Mouse (Mus musculus): ENCODE measurements around the gene Isl1. TPM values are rescaled to one million over a fixed set of nuclear protein-coding genes. Genes with fewer than 3 reads are reported as not detected.

The Isl1 gene
- polyA plus RNA-seq, 1 experiment from 2014 or later, result 1.6 TPM

- ATAC-seq (ENCODE audit: insufficient read depth) (no peak), DNase-seq (no peak)
- Histone ChIP-seq H3K4me3 (ENCODE audit: low read depth, low read length) (no peak overlapping the region), H3K27me3 (ENCODE audit: insufficient read depth, low read length) (peaks cover 83% of the 10 kb centered on the region), H3K9ac (no peak overlapping the region), H3K4me1 (ENCODE audit: insufficient read depth) (no peaks in the 10 kb centered on the region), H3K9me3 (ENCODE audit: low read depth, low read length) (no peaks in the 10 kb centered on the region), H3K4me2 (no peak overlapping the region), H3K36me3 (ENCODE audit: insufficient read depth) (no peaks in the 10 kb centered on the region), H3K27ac (ENCODE audit: low read depth) (no peak overlapping the region)
- WGBS, result 34% methylated on average over 3 of the region's 3 CpGs
- TF ChIP-seq CTCF (IDR thresholded peaks at IDR 0.05; ENCODE audit: low read depth), result no peak
Observed at GRCm38 (mm10) chr13:116301706-116302105, 7.8 kb downstream of the Isl1 start.

DNA sequence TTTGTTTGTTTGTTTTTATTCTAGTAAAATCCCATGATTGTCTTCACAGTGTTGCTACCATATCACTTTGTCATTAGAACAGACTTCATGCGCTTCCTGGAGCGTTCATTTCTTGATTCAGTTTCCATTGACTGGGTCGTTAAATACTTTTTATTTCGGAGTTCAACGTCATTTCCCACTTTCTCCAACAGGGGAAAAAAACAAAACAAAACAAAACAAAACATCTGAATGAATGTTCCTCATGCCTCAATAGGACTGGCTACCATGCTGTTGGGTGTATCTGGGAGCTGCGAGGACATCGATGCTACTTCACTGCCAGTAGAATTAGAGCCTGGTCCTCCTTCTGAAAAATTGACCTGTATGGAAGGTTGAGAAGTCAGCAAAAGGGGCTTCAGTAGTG lies 10.2 kb downstream of the Isl1 start:
- Histone ChIP-seq H3K9me3 (ENCODE audit: low read depth, low read length) (no peaks in the 10 kb centered on the region), H3K36me3 (ENCODE audit: insufficient read depth) (no peaks in the 10 kb centered on the region), H3K4me3 (ENCODE audit: low read depth, low read length) (no peak overlapping the region), H3K4me2 (no peak overlapping the region), H3K4me1 (ENCODE audit: insufficient read depth) (no peaks in the 10 kb centered on the region), H3K27ac (ENCODE audit: low read depth) (no peak overlapping the region), H3K9ac (no peak overlapping the region), H3K27me3 (ENCODE audit: insufficient read depth, low read length) (peaks cover 82% of the 10 kb centered on the region)
- no peak for TF ChIP-seq CTCF (IDR thresholded peaks at IDR 0.05; ENCODE audit: low read depth)
- no peak for ATAC-seq (ENCODE audit: insufficient read depth)
- 55% methylated on average over 7 of the region's 7 CpGs for WGBS
- DNase-seq, result no peak

GRCm38 (mm10) chr13:116298641-116299170 lies 10.8 kb downstream of the Isl1 start:
- Histone ChIP-seq H3K36me3 (ENCODE audit: insufficient read depth) (no peaks in the 10 kb centered on the region), H3K27me3 (ENCODE audit: insufficient read depth, low read length) (peaks cover 78% of the 10 kb centered on the region), H3K9ac (no peak overlapping the region), H3K27ac (ENCODE audit: low read depth) (no peak overlapping the region), H3K4me1 (ENCODE audit: insufficient read depth) (no peaks in the 10 kb centered on the region), H3K4me2 (no peak overlapping the region), H3K4me3 (ENCODE audit: low read depth, low read length) (no peak overlapping the region), H3K9me3 (ENCODE audit: low read depth, low read length) (no peaks in the 10 kb centered on the region)
- no peak for DNase-seq
- no peak for TF ChIP-seq CTCF (IDR thresholded peaks at IDR 0.05; ENCODE audit: low read depth)
- no peak for ATAC-seq (ENCODE audit: insufficient read depth)
- 45% methylated on average over 13 of the region's 13 CpGs for WGBS

DNA sequence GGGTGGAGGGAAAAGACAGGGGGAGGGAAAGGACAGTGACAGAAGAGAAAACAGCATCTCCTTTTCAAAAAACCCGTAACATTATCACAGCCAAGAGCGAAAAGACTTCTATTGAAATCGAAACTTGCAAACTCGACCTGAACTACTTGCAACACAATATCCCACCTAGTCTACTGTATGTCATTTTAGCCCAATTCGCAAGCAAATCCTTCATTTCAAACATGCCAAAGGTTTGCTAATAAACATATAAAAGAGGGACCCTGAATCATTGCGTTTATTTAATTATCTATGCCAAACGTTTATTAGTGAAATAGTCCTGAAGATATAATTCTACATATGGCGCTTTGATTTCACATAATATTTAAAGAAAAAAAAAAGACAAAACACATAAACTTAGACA lies 11.5 kb downstream of the Isl1 start:
- Histone ChIP-seq H3K27ac (ENCODE audit: low read depth) (no peak overlapping the region), H3K4me1 (ENCODE audit: insufficient read depth) (no peaks in the 10 kb centered on the region), H3K4me2 (peak overlapping the region; percentile 59), H3K36me3 (ENCODE audit: insufficient read depth) (no peaks in the 10 kb centered on the region), H3K4me3 (ENCODE audit: low read depth, low read length) (peak overlapping the region; percentile 21), H3K27me3 (ENCODE audit: insufficient read depth, low read length) (peaks cover 77% of the 10 kb centered on the region), H3K9me3 (ENCODE audit: low read depth, low read length) (no peaks in the 10 kb centered on the region), H3K9ac (no peak overlapping the region)
- TF ChIP-seq CTCF (IDR thresholded peaks at IDR 0.05; ENCODE audit: low read depth), result no peak
- WGBS, result 19% methylated on average over 8 of the region's 8 CpGs
- ATAC-seq (ENCODE audit: insufficient read depth) (no peak), DNase-seq (no peak)

GRCm38 (mm10) chr13:116297048-116297811 lies 12.3 kb downstream of the Isl1 start:
- no peak for TF ChIP-seq CTCF (IDR thresholded peaks at IDR 0.05; ENCODE audit: low read depth)
- DNase-seq (no peak), ATAC-seq (ENCODE audit: insufficient read depth) (peak; percentile 42; the same call in 1 of the 2 replicates)
- H3K4me2 ChIP-seq, result peak overlapping the region; percentile 59
- peaks cover 70% of the 10 kb centered on the region for H3K27me3 ChIP-seq (ENCODE audit: insufficient read depth, low read length)
- no peaks in the 10 kb centered on the region for H3K4me1 ChIP-seq (ENCODE audit: insufficient read depth)
- no peak overlapping the region for H3K27ac ChIP-seq (ENCODE audit: low read depth)
- 2% methylated on average over 33 of the region's 33 CpGs for WGBS
- H3K4me3 ChIP-seq (ENCODE audit: low read depth, low read length), result peak overlapping the region; percentile 21
- no peaks in the 10 kb centered on the region for H3K9me3 ChIP-seq (ENCODE audit: low read depth, low read length)
- no peak overlapping the region for H3K9ac ChIP-seq
- no peaks in the 10 kb centered on the region for H3K36me3 ChIP-seq (ENCODE audit: insufficient read depth)

GRCm38 (mm10) chr13:116295401-116295800 lies 14.1 kb downstream of the Isl1 start:
- H3K36me3 ChIP-seq (ENCODE audit: insufficient read depth), result no peaks in the 10 kb centered on the region
- H3K4me1 ChIP-seq (ENCODE audit: insufficient read depth), result no peaks in the 10 kb centered on the region
- H3K4me3 ChIP-seq (ENCODE audit: low read depth, low read length), result no peak overlapping the region
- ATAC-seq (ENCODE audit: insufficient read depth) (no peak), DNase-seq (no peak)
- WGBS, result 49% methylated on average over 4 of the region's 4 CpGs
- H3K9ac ChIP-seq, result no peak overlapping the region
- H3K9me3 ChIP-seq (ENCODE audit: low read depth, low read length), result no peaks in the 10 kb centered on the region
- H3K27me3 ChIP-seq (ENCODE audit: insufficient read depth, low read length), result peaks cover 56% of the 10 kb centered on the region
- no peak for TF ChIP-seq CTCF (IDR thresholded peaks at IDR 0.05; ENCODE audit: low read depth)
- H3K27ac ChIP-seq (ENCODE audit: low read depth), result no peak overlapping the region
- no peak overlapping the region for H3K4me2 ChIP-seq

GRCm38 (mm10) chr13:116294734-116295133 lies 14.8 kb downstream of the Isl1 start:
- Histone ChIP-seq H3K27ac (ENCODE audit: low read depth) (no peak overlapping the region), H3K4me2 (no peak overlapping the region), H3K9me3 (ENCODE audit: low read depth, low read length) (no peaks in the 10 kb centered on the region), H3K9ac (no peak overlapping the region), H3K27me3 (ENCODE audit: insufficient read depth, low read length) (peaks cover 55% of the 10 kb centered on the region), H3K4me3 (ENCODE audit: low read depth, low read length) (no peak overlapping the region), H3K4me1 (ENCODE audit: insufficient read depth) (no peaks in the 10 kb centered on the region), H3K36me3 (ENCODE audit: insufficient read depth) (no peaks in the 10 kb centered on the region)
- DNase-seq (no peak), ATAC-seq (ENCODE audit: insufficient read depth) (no peak)
- TF ChIP-seq CTCF (IDR thresholded peaks at IDR 0.05; ENCODE audit: low read depth), result no peak
- WGBS, result 21% methylated on average over 6 of the region's 6 CpGs
